Comparison of ENCODE assay signal across 11 mouse cellular contexts in genomic region chr5:31870856-31871520, GRCm38 (mm10).
A peak's percentile ranks its signal among the peaks of the same experiment; 100 is the strongest.
DNase-seq lines count a peak whose midpoint lies in the region; ATAC-seq and TF ChIP-seq lines count a peak whose summit lies in the region.
"Had no signal": no experiment of that assay in that cellular context is flagged by ENCODE, and none has a peak within 500 bp of the region (broad histone marks: within the 10 kb centered on the region; RNA-seq: fewer than 3 reads in every experiment).

No protein-coding gene starts in this region.

- no peaks in the 10 kb centered on the region for H3K4me1 ChIP-seq in lung, postnatal 0 days (ENCODE audit: insufficient read depth, low read depth, low read length)
- no peaks in the 10 kb centered on the region for H3K4me1 ChIP-seq in hindbrain, embryonic 16.5 days (ENCODE audit: control insufficient read depth, insufficient read depth, low read depth, low read length)

- no peak overlapping the region for H3K4me3 ChIP-seq in lung, postnatal 0 days (ENCODE audit: low read depth, low read length)
- no peak overlapping the region for H3K4me3 ChIP-seq in hindbrain, embryonic 16.5 days (ENCODE audit: low read length)
- H3K4me3 ChIP-seq: limb, embryonic 15.5 days had no signal

- H3K4me2 ChIP-seq in lung, postnatal 0 days (replicated peaks; ENCODE audit: low read depth, low read length), result no peak overlapping the region
- H3K4me2 ChIP-seq in hindbrain, embryonic 16.5 days (ENCODE audit: low read length), result no peak overlapping the region
- H3K4me2 ChIP-seq: hindbrain, embryonic 14.5 days; limb, embryonic 15.5 days had no signal

- TF ChIP-seq CTCF in lung, postnatal 0 days (IDR thresholded peaks at IDR 0.05), result no peak

- TF ChIP-seq EP300 in lung, postnatal 0 days (IDR thresholded peaks at IDR 0.05), result no peak

- peak; percentile 100 for ATAC-seq in granulocyte monocyte progenitor cell, adult 5-6 weeks (replicated peaks; ENCODE audit: poor library complexity, severe bottlenecking)
- peak; percentile 85 for ATAC-seq in lung, postnatal 0 days
- ATAC-seq in hindbrain, embryonic 16.5 days, result no peak

- DNase-seq in layer of hippocampus, adult 11-12 months (ENCODE audit: low spot score), result peak; percentile 42
- DNase-seq in layer of hippocampus, postnatal 36 days, result no peak
- DNase-seq in lung, postnatal 0 days (ENCODE audit: low spot score), result peak; percentile 76
- peak; percentile 86 to 87 for DNase-seq in spleen, postnatal 36 days (ENCODE audit: low spot score in 2 of 2)
- DNase-seq in left cerebral cortex, adult 8-10 months (ENCODE audit: low spot score in 2 of 2), result no peak
- DNase-seq in retina, embryonic 14.5 days (ENCODE audit: low spot score), result no peak

- WGBS in lung, postnatal 0 days, result 56% methylated on average over 8 of the region's 8 CpGs
- WGBS in hindbrain, embryonic 16.5 days, result 85% methylated on average over 8 of the region's 8 CpGs

- no peaks in the 10 kb centered on the region for H3K36me3 ChIP-seq in lung, postnatal 0 days (ENCODE audit: insufficient read depth, low read length)
- H3K36me3 ChIP-seq in hindbrain, embryonic 16.5 days (ENCODE audit: control insufficient read depth, insufficient read depth, low read length), result no peaks in the 10 kb centered on the region
- H3K36me3 ChIP-seq: limb, embryonic 15.5 days had no signal

- no peak overlapping the region for H3K9ac ChIP-seq in lung, postnatal 0 days (replicated peaks; ENCODE audit: low read depth)
- H3K9ac ChIP-seq in hindbrain, embryonic 16.5 days (ENCODE audit: low read depth, low read length), result no peak overlapping the region
- H3K9ac ChIP-seq: hindbrain, embryonic 14.5 days; limb, embryonic 15.5 days had no signal

- H3K27ac ChIP-seq in lung, postnatal 0 days (ENCODE audit: low read length), result peak overlapping the region; percentile 69
- no peak overlapping the region for H3K27ac ChIP-seq in hindbrain, embryonic 16.5 days (ENCODE audit: low read depth, low read length)
- H3K27ac ChIP-seq: hindbrain, embryonic 14.5 days; limb, embryonic 15.5 days had no signal

- no peaks in the 10 kb centered on the region for H3K9me3 ChIP-seq in lung, postnatal 0 days (ENCODE audit: low read length)
- no peaks in the 10 kb centered on the region for H3K9me3 ChIP-seq in hindbrain, embryonic 16.5 days (ENCODE audit: control insufficient read depth, low read length)
- H3K9me3 ChIP-seq: G1E; limb, embryonic 15.5 days had no signal

- H3K27me3 ChIP-seq in lung, postnatal 0 days (replicated peaks; ENCODE audit: insufficient read depth, low read length), result no peaks in the 10 kb centered on the region
- no peaks in the 10 kb centered on the region for H3K27me3 ChIP-seq in hindbrain, embryonic 16.5 days (replicated peaks; ENCODE audit: control insufficient read depth, insufficient read depth, low read length)
- H3K27me3 ChIP-seq: limb, embryonic 15.5 days had no signal

Comparison
In these comparisons a context has a peak if more than half of its experiments do, and no peak if none do; other contexts are left out.
1. DNase-seq: peak in layer of hippocampus, adult 11-12 months (single experiment), lung, postnatal 0 days (single experiment) and spleen, postnatal 36 days (2 of 2); none in layer of hippocampus, postnatal 36 days (0 of 2), left cerebral cortex, adult 8-10 months (0 of 2) and retina, embryonic 14.5 days (single experiment).